Mouse (Mus musculus): ENCODE data around the gene Ccdc137.

DNA sequence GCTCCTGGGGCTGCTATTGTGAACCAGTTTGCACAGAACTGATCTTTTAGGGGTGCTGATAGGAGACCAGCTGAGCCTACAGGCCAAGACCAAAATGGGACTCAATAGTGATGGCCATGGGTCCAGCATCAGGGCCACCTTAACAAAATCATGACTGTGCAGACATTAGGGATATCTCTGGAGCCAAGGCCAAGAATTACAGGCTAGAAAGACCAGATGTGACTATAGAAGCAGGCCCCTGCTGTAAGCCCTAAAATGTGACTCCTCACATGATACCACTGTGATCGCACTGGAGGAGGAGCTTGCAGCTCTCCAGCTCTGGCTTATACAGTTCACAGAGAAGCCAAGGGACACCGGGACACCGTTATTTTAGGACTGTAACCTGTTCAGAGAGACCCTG lies 15.6 kb upstream of the Ccdc137 start, which contains the start of gene Tspan10:
- TF ChIP-seq CTCF (IDR thresholded peaks at IDR 0.05; ENCODE audit: control insufficient read depth, insufficient read depth, insufficient read length) (no peak), USF1 (IDR thresholded peaks at IDR 0.05; ENCODE audit: low read depth) (no peak), MAX (IDR thresholded peaks at IDR 0.05) (no peak)

All from C2C12 (cell line).